Mouse (Mus musculus) adrenal gland, postnatal 4 days (tissue): ENCODE results near the gene Zfand2a. TPM values are rescaled to one million over a fixed set of nuclear protein-coding genes. Genes with fewer than 3 reads are reported as not detected.

ENCODE experiments used
- DNase-seq, 2 experiments: peaks; one replicate each; pipeline ENCODE4 v3.0.0; 2021 to 2022; ENCODE audit warnings: low spot score in 2 of 2, mixed read lengths in 2 of 2
- total RNA-seq, 2 experiments: library from RNA; stranded (reverse); gene quantifications; 2 replicates each; pipeline ENCODE4 v1.2.3; 2021

Gene Zfand2a
- total RNA-seq, 2 experiments from 2014 or later: 26.7 to 29.7 TPM

GRCm38 (mm10) chr5:139432747-139433508 lies 51.4 kb downstream of the Zfand2a start:
- DNase-seq: no peak

GRCm38 (mm10) chr5:139432333-139432732 lies 52.0 kb downstream of the Zfand2a start:
- DNase-seq: no peak

GRCm38 (mm10) chr5:139429818-139430341 lies 54.5 kb downstream of the Zfand2a start:
- DNase-seq: no peak

- DNase-seq: no peak
Observed at GRCm38 (mm10) chr5:139427989-139428388, 56.4 kb downstream of the Zfand2a start.

- no peak for DNase-seq
Observed at GRCm38 (mm10) chr5:139427001-139427400, 57.3 kb downstream of the Zfand2a start.

GRCm38 (mm10) chr5:139425198-139425597 lies 59.2 kb downstream of the Zfand2a start:
- no peak for DNase-seq

- peak in 1 of 2 experiments; percentile 46 for DNase-seq
Observed at GRCm38 (mm10) chr5:139423026-139423865, 61.1 kb downstream of the Zfand2a start, which contains the start of gene Gper1. Gper1 (plus strand) TSS chr5:139423151.

Other genes starting within 250 kb of the Zfand2a start
- 100 to 1,000 TPM; 102 to 118 TPM for gene Get4, start 232.2 kb downstream of the Zfand2a start, total RNA-seq
- gene Adap1, start 158.9 kb downstream of the Zfand2a start, total RNA-seq: 1 to 10 TPM; 6.2 to 8.0 TPM
- gene Cox19, start 133.1 kb downstream of the Zfand2a start, total RNA-seq: 10 to 100 TPM; 62.9 to 65.6 TPM
- gene Cyp2w1, start 131.9 kb downstream of the Zfand2a start, total RNA-seq: not detected
- 10 to 100 TPM; 10.4 to 10.7 TPM for gene Gpr146, start 106.9 kb downstream of the Zfand2a start, total RNA-seq
- under 1 TPM; 0.48 to 0.93 TPM for gene C130050O18Rik, start 79.3 kb downstream of the Zfand2a start, total RNA-seq
- 1 to 10 TPM; 6.0 to 7.4 TPM for gene Gper1, start 61.4 kb downstream of the Zfand2a start, total RNA-seq
- 10 to 100 TPM; 18.8 to 19.7 TPM for gene 3110082I17Rik, start 24.0 kb downstream of the Zfand2a start, total RNA-seq
- gene Uncx, start 58.9 kb upstream of the Zfand2a start, total RNA-seq: 1 to 10 TPM in 1 of 2 experiments, under 1 TPM in 1; 0.42 to 3.8 TPM